Mouse (Mus musculus) midbrain, postnatal 0 days (tissue): ENCODE results near the gene Tagap. TPM values are rescaled to one million over a fixed set of nuclear protein-coding genes. Genes with fewer than 3 reads are reported as not detected.

Source experiments
- ATAC-seq: fragments of 200-750 bp; cut with Nextera tagmentation; 2 replicates; pipeline ENCODE4 v1.8.0; 2017; ENCODE audit warnings: moderate number of reproducible peaks, mild to moderate bottlenecking, moderate TSS enrichment, moderate library complexity; ENCODE audit not compliant: low FRiP score
- DNase-seq: peaks from one replicate; pipeline ENCODE4 v3.0.0-alpha.2; 2015; ENCODE audit warnings: low spot score
- H3K27ac ChIP-seq: fragments of 300-500 bp; sonication (generic); 2 replicates; pipeline ENCODE4 v1.5.1; 2014; ENCODE audit warnings: low read depth, mild to moderate bottlenecking, low read length, mixed read lengths
- H3K27me3 ChIP-seq: fragments of 300-500 bp; sonication (generic); 2 replicates; pipeline ENCODE4 v1.6.1; 2014; ENCODE audit warnings: low read length, control low read depth, mixed read lengths; ENCODE audit not compliant: insufficient read depth
- H3K36me3 ChIP-seq: fragments of 300-500 bp; sonication (generic); 2 replicates; pipeline ENCODE4 v1.6.1; 2014; ENCODE audit warnings: low read length, control low read depth, mixed read lengths; ENCODE audit not compliant: insufficient read depth
- H3K4me1 ChIP-seq: fragments of 300-500 bp; sonication (generic); 2 replicates; pipeline ENCODE4 v1.6.1; 2014; ENCODE audit warnings: mild to moderate bottlenecking, control low read depth, antibody characterized with exemption, low read length, mixed read lengths; ENCODE audit not compliant: insufficient read depth
- H3K4me2 ChIP-seq: fragments of 300-500 bp; sonication (generic); 2 replicates; pipeline ENCODE4 v1.6.1; 2014; ENCODE audit warnings: low read depth, mild to moderate bottlenecking, low read length, mixed read lengths; ENCODE audit not compliant: poor library complexity, severe bottlenecking
- H3K4me3 ChIP-seq: fragments of 300-500 bp; sonication (generic); 2 replicates; pipeline ENCODE4 v1.5.1; 2014; ENCODE audit warnings: low read depth, mild to moderate bottlenecking, low read length, moderate library complexity
- H3K9ac ChIP-seq: fragments of 300-500 bp; sonication (generic); replicated peaks from 2 replicates; pipeline ENCODE4 v1.6.1; 2014; ENCODE audit warnings: mild to moderate bottlenecking, low read length, moderate library complexity, mixed read lengths; ENCODE audit not compliant: poor library complexity, severe bottlenecking
- H3K9me3 ChIP-seq: fragments of 300-500 bp; sonication (generic); 2 replicates; pipeline ENCODE4 v1.6.1; 2016; ENCODE audit warnings: low read length, control low read depth
- CTCF ChIP-seq: IDR thresholded peaks from 2 replicates; pipeline ENCODE4 v1.5.1; 2016; ENCODE audit warnings: antibody characterized with exemption, mild to moderate bottlenecking
- whole genome bisulfite sequencing: fragments of 180-500 bp; shearing (Covaris S2); extraction: QIAGEN DNeasy Blood & Tissue Kit; methylation state at CpG from one replicate; pipeline ENCODE4 v1.1.7; 2014; 5-methylcytosine and 5-hydroxymethylcytosine counted together
- polyA plus RNA-seq: library from polyadenylated mRNA; unstranded; fragments of >200 nt; fragmentation: Nextera tagmentation; extraction: Ambion mirVana; gene quantifications from 2 replicates; pipeline ENCODE4 v1.2.1, GENCODE M21; 2015
- total RNA-seq: library from RNA; depleted of rRNA; stranded (reverse); fragments of >200 nt; gene quantifications from 2 replicates; pipeline ENCODE4 v1.2.3, GENCODE M21; 2014

The Tagap gene
- total and polyA plus RNA-seq, 2 experiments from 2014 or later = 0.32 to 0.55 TPM

- no peak overlapping the region for H3K9ac ChIP-seq
- H3K9me3 ChIP-seq = no peaks in the 10 kb centered on the region
- 67% methylated on average over 3 of the region's 3 CpGs for WGBS
- ATAC-seq (no peak), DNase-seq (peak; percentile 48)
- no peaks in the 10 kb centered on the region for H3K36me3 ChIP-seq
- H3K27me3 ChIP-seq = no peaks in the 10 kb centered on the region
- H3K27ac ChIP-seq = no peak overlapping the region
- H3K4me3 ChIP-seq = no peak overlapping the region
- H3K4me1 ChIP-seq = no peaks in the 10 kb centered on the region
- H3K4me2 ChIP-seq = no peak overlapping the region
- no peak for TF ChIP-seq CTCF
Measured at GRCm38 (mm10) chr17:7902362-7902761, 23.4 kb upstream of the Tagap start.

DNA sequence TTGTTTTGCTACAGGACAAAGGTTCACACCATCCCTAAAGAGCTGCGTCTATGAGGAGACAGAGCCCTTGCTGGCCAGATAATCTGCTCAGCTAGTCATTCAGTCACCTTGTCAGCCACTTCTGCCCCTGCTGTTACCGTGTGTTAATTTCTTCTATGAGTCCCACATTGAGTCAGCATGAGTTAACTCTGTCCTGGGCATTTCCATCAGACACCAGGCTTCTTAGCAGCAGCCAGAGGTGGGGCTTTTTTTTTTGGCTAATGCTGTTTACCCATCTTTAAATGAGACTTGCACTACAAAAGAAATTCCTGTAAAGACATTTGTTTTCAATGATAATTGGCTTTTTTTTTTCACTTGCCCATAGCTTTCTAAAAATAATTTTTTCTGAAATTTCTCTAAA is 20.8 kb upstream of the Tagap start:
- Histone ChIP-seq H3K9ac (no peak overlapping the region), H3K4me1 (no peaks in the 10 kb centered on the region), H3K27me3 (no peaks in the 10 kb centered on the region), H3K36me3 (no peaks in the 10 kb centered on the region), H3K4me3 (no peak overlapping the region), H3K4me2 (no peak overlapping the region), H3K27ac (no peak overlapping the region), H3K9me3 (no peaks in the 10 kb centered on the region)
- 24% methylated on average over 2 of the region's 2 CpGs for WGBS
- DNase-seq = no peak
- TF ChIP-seq CTCF = no peak
- ATAC-seq = no peak

GRCm38 (mm10) chr17:7905936-7906685 is 19.7 kb upstream of the Tagap start:
- H3K27ac ChIP-seq = no peak overlapping the region
- ATAC-seq (no peak), DNase-seq (no peak)
- H3K4me2 ChIP-seq = no peak overlapping the region
- peaks cover 3% of the 10 kb centered on the region; the same call in 1 of the 2 replicates for H3K9me3 ChIP-seq
- H3K27me3 ChIP-seq = no peaks in the 10 kb centered on the region
- H3K4me3 ChIP-seq = no peak overlapping the region
- H3K36me3 ChIP-seq = no peaks in the 10 kb centered on the region
- 40% methylated on average over 4 of the region's 4 CpGs for WGBS
- no peak overlapping the region for H3K9ac ChIP-seq
- TF ChIP-seq CTCF = no peak
- H3K4me1 ChIP-seq = no peaks in the 10 kb centered on the region

DNA sequence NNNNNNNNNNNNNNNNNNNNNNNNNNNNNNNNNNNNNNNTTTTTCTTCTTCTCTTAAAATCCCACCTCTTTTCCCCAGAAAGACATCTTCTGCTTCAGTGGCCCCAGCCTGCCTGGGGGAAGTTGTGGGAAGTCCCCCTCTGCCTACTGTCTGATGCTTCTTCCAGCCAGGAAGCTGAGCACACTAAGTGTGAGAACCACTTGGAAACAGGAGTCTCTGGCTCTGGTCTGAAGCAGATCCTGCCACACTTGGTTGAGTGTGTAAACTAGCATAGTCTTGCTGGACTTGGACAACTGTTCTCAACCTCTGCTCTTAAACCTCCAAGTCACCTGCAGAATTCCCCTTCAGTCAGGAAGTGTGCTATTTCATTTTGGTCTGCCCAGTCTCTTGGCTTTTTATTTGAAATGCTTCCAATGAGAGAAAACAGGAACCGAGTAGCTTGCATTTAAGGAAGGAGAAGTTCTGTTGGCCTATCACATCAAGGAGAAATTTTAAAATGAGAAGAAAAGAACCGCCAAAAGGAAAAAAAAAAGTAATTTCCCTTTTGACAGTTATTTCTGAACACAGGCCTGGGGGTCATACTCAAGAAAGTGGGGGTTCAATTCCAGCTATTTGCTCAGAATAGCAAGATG is 11.1 kb upstream of the Tagap start:
- no peak for DNase-seq
- H3K27me3 ChIP-seq = no peaks in the 10 kb centered on the region
- no peak overlapping the region for H3K27ac ChIP-seq
- no peaks in the 10 kb centered on the region for H3K36me3 ChIP-seq
- H3K4me2 ChIP-seq = no peak overlapping the region
- no peak overlapping the region for H3K9ac ChIP-seq
- TF ChIP-seq CTCF = no peak
- no peak overlapping the region for H3K4me3 ChIP-seq
- WGBS = 77% methylated on average over 2 of the region's 2 CpGs
- ATAC-seq = no peak
- peaks cover 7% of the 10 kb centered on the region; the same call in 1 of the 2 replicates for H3K9me3 ChIP-seq
- no peaks in the 10 kb centered on the region for H3K4me1 ChIP-seq

DNA sequence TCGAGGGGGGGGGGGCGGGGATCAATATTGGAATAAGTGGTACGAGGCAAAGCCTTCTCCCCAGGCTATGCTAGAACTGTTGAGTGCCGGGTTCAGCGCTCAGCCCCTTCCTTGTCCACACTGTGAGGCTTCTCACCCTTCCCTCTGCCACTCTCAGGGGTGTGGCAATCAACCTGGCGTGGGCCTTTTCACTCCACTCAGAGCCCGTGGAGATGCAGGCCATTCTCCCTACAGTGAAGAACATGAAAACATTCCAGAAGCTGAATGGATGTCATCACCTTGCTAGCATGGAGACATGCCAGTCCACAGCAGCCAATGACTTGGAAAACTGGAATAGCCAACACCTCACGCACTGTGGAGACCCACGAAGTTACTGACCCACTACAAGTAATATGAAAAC is 10.0 kb upstream of the Tagap start:
- DNase-seq = no peak
- no peak for TF ChIP-seq CTCF
- ATAC-seq = no peak
- Histone ChIP-seq H3K9me3 (peaks cover 7% of the 10 kb centered on the region; the same call in 1 of the 2 replicates), H3K27ac (no peak overlapping the region), H3K36me3 (no peaks in the 10 kb centered on the region), H3K27me3 (no peaks in the 10 kb centered on the region), H3K4me2 (no peak overlapping the region), H3K4me3 (no peak overlapping the region), H3K9ac (no peak overlapping the region), H3K4me1 (no peaks in the 10 kb centered on the region)
- 80% methylated on average over 9 of the region's 9 CpGs for WGBS
